In genomic region chr2:157278717-157279415, GRCm38 (mm10) we compare ENCODE assay signal across 7 mouse cellular contexts. TPM values are rescaled to one million over a fixed set of nuclear protein-coding genes. Genes with fewer than 3 reads are reported as not detected.
DNase-seq lines count a peak whose midpoint lies in the region; ATAC-seq lines count a peak whose summit lies in the region.

Rpn2 (plus strand) TSS chr2:157279017.

- intact Hi-C loops in left cerebral cortex, postnatal 36 days (cut with DNase I) = loop anchor here (5.0 kb wide), 1 partner anchor 77 kb away; the partner anchor contains the start of gene Rbl1

- H3K27ac ChIP-seq in intestine, embryonic 16.5 days (ENCODE audit: low read length) = peak within 1 kb of the TSS; percentile 92
- H3K27ac ChIP-seq in midbrain, embryonic 11.5 days (ENCODE audit: low read depth, low read length) = peak within 1 kb of the TSS; percentile 90

- peaks cover 17% of the 10 kb centered on the region for H3K4me1 ChIP-seq in intestine, embryonic 16.5 days (ENCODE audit: control insufficient read depth, insufficient read depth, low read length)
- peaks cover 14% of the 10 kb centered on the region for H3K4me1 ChIP-seq in midbrain, embryonic 11.5 days (ENCODE audit: control insufficient read depth, insufficient read depth, low read length)

- under 1% methylated on average over 64 of the region's 64 CpGs for WGBS in intestine, embryonic 16.5 days
- WGBS in midbrain, embryonic 11.5 days = under 1% methylated on average over 60 of the region's 64 CpGs

- no peaks in the 10 kb centered on the region for H3K9me3 ChIP-seq in intestine, embryonic 16.5 days (ENCODE audit: control insufficient read depth, low read length)
- H3K9me3 ChIP-seq in midbrain, embryonic 11.5 days (ENCODE audit: control insufficient read depth, low read length) = no peaks in the 10 kb centered on the region

- peak within 1 kb of the TSS; percentile 96 for H3K9ac ChIP-seq in intestine, embryonic 16.5 days (ENCODE audit: low read depth, low read length)
- peak within 1 kb of the TSS; percentile 96 for H3K9ac ChIP-seq in midbrain, embryonic 11.5 days (ENCODE audit: low read length)

- peak within 1 kb of the TSS; percentile 89 for H3K4me3 ChIP-seq in intestine, embryonic 16.5 days (ENCODE audit: low read length)
- H3K4me3 ChIP-seq in midbrain, embryonic 11.5 days (ENCODE audit: low read depth, low read length) = peak within 1 kb of the TSS; percentile 99

- no peaks in the 10 kb centered on the region for H3K27me3 ChIP-seq in intestine, embryonic 16.5 days (replicated peaks; ENCODE audit: control insufficient read depth, insufficient read depth, low read length)
- H3K27me3 ChIP-seq in midbrain, embryonic 11.5 days (ENCODE audit: control insufficient read depth, insufficient read depth, low read length) = no peaks in the 10 kb centered on the region

- H3K4me2 ChIP-seq in intestine, embryonic 16.5 days (ENCODE audit: low read depth, low read length) = peak within 1 kb of the TSS; percentile 62
- H3K4me2 ChIP-seq in midbrain, embryonic 11.5 days = peak within 1 kb of the TSS; percentile 67

- peak; percentile 100 for ATAC-seq in intestine, embryonic 16.5 days
- peak; percentile 100 for ATAC-seq in midbrain, embryonic 11.5 days (ENCODE audit: low FRiP score)

- H3K36me3 ChIP-seq in intestine, embryonic 16.5 days (ENCODE audit: control insufficient read depth, insufficient read depth, low read length) = peaks cover 7% of the 10 kb centered on the region
- peaks cover 5% of the 10 kb centered on the region for H3K36me3 ChIP-seq in midbrain, embryonic 11.5 days (ENCODE audit: control insufficient read depth, insufficient read depth, low read length)

- peak; percentile 94 for DNase-seq in adrenal gland, adult 8-10 months
- DNase-seq in embryo, embryonic 9.5 days (ENCODE audit: extremely low spot score) = peak; percentile 98
- DNase-seq in gastrocnemius, postnatal 4 days (ENCODE audit: low spot score in 2 of 2) = peak; percentile 95 to 97
- peak; percentile 97 to 98 for DNase-seq in left cerebral cortex, postnatal 36 days (ENCODE audit: low spot score in 2 of 2)
- peak; percentile 99 for DNase-seq in midbrain, embryonic 11.5 days (ENCODE audit: low spot score, missing footprints)
- DNase-seq in skeletal muscle tissue, adult 2 months (ENCODE audit: low read depth, low spot score) = peak; percentile 89

RNA-seq across cellular contexts. Expression of gene Rpn2, which starts in this region (rescaled TPM):
- total RNA-seq in adrenal gland, adult 8-10 months (2022) = 100 to 1,000 TPM; 315 to 330 (median 326) TPM
- total RNA-seq in gastrocnemius, postnatal 4 days (2021) = 100 to 1,000 TPM; 142 to 155 TPM
- polyA plus RNA-seq in intestine, embryonic 16.5 days (2015; fragmentation: Nextera tagmentation; extraction: Ambion mirVana) = 341 and 355 TPM in 2 replicates
- total RNA-seq in left cerebral cortex, postnatal 36 days (2021) = 100 to 1,000 TPM; 124 to 128 TPM
- polyA plus RNA-seq in midbrain, embryonic 11.5 days (2014; fragmentation: Nextera tagmentation; extraction: Ambion mirVana) = 234 and 237 TPM in 2 replicates

Comparison
In these comparisons a context has a peak if more than half of its experiments do, and no peak if none do; other contexts are left out.
1. Peak in every context shown above with its lines: DNase-seq, ATAC-seq, H3K4me3 ChIP-seq and H3K27ac ChIP-seq.